Mouse (Mus musculus) spleen, postnatal 4 days (tissue): ENCODE data around the gene Best3.
"Not testable (repeated sequence)": the region's sequence is repeated elsewhere in the genome, so short reads cannot be mapped to it uniquely, and the experiment has no call there.

ENCODE experiments used
- DNase-seq, 2 experiments: peaks; one replicate each; pipeline ENCODE4 v3.0.0; 2022; ENCODE audit warnings: low spot score in 2 of 2

Gene Best3

GRCm38 (mm10) chr10:116978841-116979240, 7.3 kb upstream of the Best3 start:
- no peak for DNase-seq

- DNase-seq = no peak
Observed at GRCm38 (mm10) chr10:116980273-116980672, 5.8 kb upstream of the Best3 start.

- DNase-seq = no peak
Observed at GRCm38 (mm10) chr10:116980888-116981287, 5.2 kb upstream of the Best3 start.

GRCm38 (mm10) chr10:116982526-116982925, 3.6 kb upstream of the Best3 start:
- DNase-seq = no peak

GRCm38 (mm10) chr10:116984836-116985235, 1.3 kb upstream of the Best3 start:
- no peak for DNase-seq

GRCm38 (mm10) chr10:116993971-116994370, 7.9 kb downstream of the Best3 start:
- DNase-seq = no peak

GRCm38 (mm10) chr10:116995162-116995561, 9.0 kb downstream of the Best3 start:
- DNase-seq = no peak

GRCm38 (mm10) chr10:116995584-116996235, 9.6 kb downstream of the Best3 start:
- DNase-seq = no peak

- no peak for DNase-seq
Observed at GRCm38 (mm10) chr10:116996236-116996600, 10.1 kb downstream of the Best3 start.

GRCm38 (mm10) chr10:116998716-116999455, 12.8 kb downstream of the Best3 start:
- no peak for DNase-seq

GRCm38 (mm10) chr10:117000975-117001374, 14.9 kb downstream of the Best3 start:
- no peak for DNase-seq

- no peak for DNase-seq
Observed at GRCm38 (mm10) chr10:117004695-117005094, 18.6 kb downstream of the Best3 start.

- DNase-seq = no peak
Observed at GRCm38 (mm10) chr10:117005707-117006464, 19.8 kb downstream of the Best3 start.

- no peak for DNase-seq
Observed at GRCm38 (mm10) chr10:117009691-117010090, 23.6 kb downstream of the Best3 start.

GRCm38 (mm10) chr10:117011047-117011446, 24.9 kb downstream of the Best3 start:
- no peak for DNase-seq

- DNase-seq = no peak
Observed at GRCm38 (mm10) chr10:117013689-117014390, 27.7 kb downstream of the Best3 start.

- DNase-seq = no peak
Observed at GRCm38 (mm10) chr10:117014565-117014964, 28.5 kb downstream of the Best3 start.

GRCm38 (mm10) chr10:117018281-117018840, 32.2 kb downstream of the Best3 start:
- no peak for DNase-seq

GRCm38 (mm10) chr10:117021020-117021754, 35.1 kb downstream of the Best3 start:
- no peak for DNase-seq

- no peak for DNase-seq
Observed at GRCm38 (mm10) chr10:117023693-117024092, 37.6 kb downstream of the Best3 start.

GRCm38 (mm10) chr10:117025776-117026175, 39.7 kb downstream of the Best3 start:
- not testable (repeated sequence) for DNase-seq
